Mouse (Mus musculus) limb, embryonic 11.5 days (tissue): ENCODE data around the gene Tceanc2. TPM values are rescaled to one million over a fixed set of nuclear protein-coding genes. Genes with fewer than 3 reads are reported as not detected.
A peak's percentile ranks its signal among the peaks of the same experiment; 100 is the strongest.

Experiments used
- ATAC-seq: fragments of 200-750 bp; cut with Nextera tagmentation; 2 replicates; pipeline ENCODE4 v1.8.0; 2017; ENCODE audit warnings: low read depth; ENCODE audit not compliant: insufficient number of reproducible peaks, low FRiP score, low TSS enrichment
- DNase-seq: peaks from one replicate; pipeline ENCODE4 v3.0.0-alpha.2; 2015; ENCODE audit warnings: low spot score
- H3K27ac ChIP-seq: fragments of 300-500 bp; sonication (generic); replicated peaks from 2 replicates; pipeline ENCODE4 v1.5.1; 2014; ENCODE audit warnings: low read depth, mild to moderate bottlenecking, low read length
- H3K27me3 ChIP-seq: fragments of 300-500 bp; sonication (generic); 2 replicates; pipeline ENCODE4 v1.6.1; 2014; ENCODE audit warnings: mild to moderate bottlenecking, low read length, mixed read lengths; ENCODE audit not compliant: control insufficient read depth, insufficient read depth
- H3K36me3 ChIP-seq: fragments of 300-500 bp; sonication (generic); 2 replicates; pipeline ENCODE4 v1.6.1; 2014; ENCODE audit warnings: mild to moderate bottlenecking, low read length, moderate library complexity, mixed read lengths; ENCODE audit not compliant: control insufficient read depth, insufficient read depth
- H3K4me1 ChIP-seq: fragments of 300-500 bp; sonication (generic); 2 replicates; pipeline ENCODE4 v1.6.1; 2014; ENCODE audit warnings: low read length, mixed read lengths; ENCODE audit not compliant: control insufficient read depth, insufficient read depth
- H3K4me2 ChIP-seq: fragments of 300-500 bp; sonication (generic); 2 replicates; pipeline ENCODE4 v1.6.1; 2014; ENCODE audit warnings: low read depth, mild to moderate bottlenecking, moderate library complexity; ENCODE audit not compliant: severe bottlenecking
- H3K4me3 ChIP-seq: fragments of 300-500 bp; sonication (generic); 2 replicates; pipeline ENCODE4 v1.5.1; 2014; ENCODE audit warnings: low read depth, low read length
- H3K9ac ChIP-seq: fragments of 300-500 bp; sonication (generic); 2 replicates; pipeline ENCODE4 v1.6.1; 2014; ENCODE audit warnings: mild to moderate bottlenecking, low read length
- H3K9me3 ChIP-seq: fragments of 300-500 bp; sonication (generic); 2 replicates; pipeline ENCODE4 v1.6.1; 2016; ENCODE audit warnings: low read length; ENCODE audit not compliant: control insufficient read depth
- WGBS: fragments of 180-500 bp; shearing (Covaris S2); extraction: QIAGEN DNeasy Blood & Tissue Kit; methylation state at CpG from one replicate; pipeline ENCODE4 v1.1.7; 2014; 5-methylcytosine and 5-hydroxymethylcytosine counted together
- polyA plus RNA-seq: library from polyadenylated mRNA; unstranded; fragments of >200 nt; fragmentation: Nextera tagmentation; extraction: Ambion mirVana; gene quantifications from 2 replicates; pipeline ENCODE4 v1.2.1, GENCODE M21; 2014

Tceanc2 gene
- polyA plus RNA-seq, 1 experiment from 2014 or later: 19.1 TPM

GRCm38 (mm10) chr4:107167798-107168197 lies 11.1 kb downstream of the Tceanc2 start:
- H3K27me3 ChIP-seq: no peaks in the 10 kb centered on the region
- no peak overlapping the region for H3K9ac ChIP-seq
- H3K4me1 ChIP-seq: no peaks in the 10 kb centered on the region
- H3K36me3 ChIP-seq: no peaks in the 10 kb centered on the region
- WGBS: 89% methylated on average over 5 of the region's 5 CpGs
- no peak overlapping the region for H3K4me3 ChIP-seq
- DNase-seq (no peak), ATAC-seq (no peak)
- H3K4me2 ChIP-seq: no peak overlapping the region
- no peak overlapping the region for H3K27ac ChIP-seq
- H3K9me3 ChIP-seq: no peaks in the 10 kb centered on the region

GRCm38 (mm10) chr4:107166700-107167099 lies 12.2 kb downstream of the Tceanc2 start:
- Histone ChIP-seq H3K4me3 (no peak overlapping the region), H3K9ac (no peak overlapping the region), H3K36me3 (no peaks in the 10 kb centered on the region), H3K4me2 (no peak overlapping the region), H3K9me3 (no peaks in the 10 kb centered on the region), H3K27me3 (no peaks in the 10 kb centered on the region), H3K4me1 (no peaks in the 10 kb centered on the region), H3K27ac (no peak overlapping the region)
- 85% methylated on average over 5 of the region's 5 CpGs for WGBS
- no peak for DNase-seq
- ATAC-seq: no peak

GRCm38 (mm10) chr4:107163756-107164587 lies 14.9 kb downstream of the Tceanc2 start:
- H3K36me3 ChIP-seq: peaks cover 4% of the 10 kb centered on the region; the same call in 1 of the 2 replicates
- no peaks in the 10 kb centered on the region for H3K4me1 ChIP-seq
- 0 out of 2 replicates have a peak, but pooled peaks have one; percentile 47 for ATAC-seq
- H3K4me2 ChIP-seq: no peak overlapping the region
- no peaks in the 10 kb centered on the region for H3K27me3 ChIP-seq
- H3K9ac ChIP-seq: no peak overlapping the region
- no peak overlapping the region for H3K4me3 ChIP-seq
- H3K27ac ChIP-seq: no peak overlapping the region
- DNase-seq: peak; percentile 77
- H3K9me3 ChIP-seq: no peaks in the 10 kb centered on the region
- 54% methylated on average over 9 of the region's 9 CpGs for WGBS

- H3K9me3 ChIP-seq: no peaks in the 10 kb centered on the region
- H3K4me2 ChIP-seq: no peak overlapping the region
- ATAC-seq (no peak), DNase-seq (no peak)
- no peaks in the 10 kb centered on the region for H3K4me1 ChIP-seq
- no peak overlapping the region for H3K27ac ChIP-seq
- no peak overlapping the region for H3K4me3 ChIP-seq
- H3K27me3 ChIP-seq: no peaks in the 10 kb centered on the region
- 88% methylated on average over 10 of the region's 10 CpGs for WGBS
- H3K36me3 ChIP-seq: peaks cover 4% of the 10 kb centered on the region; the same call in 1 of the 2 replicates
- H3K9ac ChIP-seq: no peak overlapping the region
Measured at GRCm38 (mm10) chr4:107163341-107163740, 15.6 kb downstream of the Tceanc2 start.

GRCm38 (mm10) chr4:107160181-107160580 lies 18.7 kb downstream of the Tceanc2 start:
- Histone ChIP-seq H3K9me3 (no peaks in the 10 kb centered on the region), H3K4me1 (peaks cover 3% of the 10 kb centered on the region; the same call in 1 of the 2 replicates), H3K27me3 (no peaks in the 10 kb centered on the region), H3K9ac (no peak overlapping the region), H3K36me3 (peaks cover 10% of the 10 kb centered on the region), H3K27ac (no peak overlapping the region), H3K4me2 (no peak overlapping the region), H3K4me3 (no peak overlapping the region)
- ATAC-seq (no peak), DNase-seq (no peak)
- 91% methylated on average over 8 of the region's 8 CpGs for WGBS

- H3K27ac ChIP-seq: no peak overlapping the region
- ATAC-seq: no peak
- no peaks in the 10 kb centered on the region for H3K9me3 ChIP-seq
- DNase-seq: no peak
- no peak overlapping the region for H3K4me3 ChIP-seq
- no peaks in the 10 kb centered on the region for H3K27me3 ChIP-seq
- peaks cover 3% of the 10 kb centered on the region; the same call in 1 of the 2 replicates for H3K4me1 ChIP-seq
- H3K4me2 ChIP-seq: no peak overlapping the region
- 88% methylated on average over 11 of the region's 11 CpGs for WGBS
- no peak overlapping the region for H3K9ac ChIP-seq
- peaks cover 10% of the 10 kb centered on the region for H3K36me3 ChIP-seq
Measured at GRCm38 (mm10) chr4:107159166-107159773, 19.6 kb downstream of the Tceanc2 start.

DNA sequence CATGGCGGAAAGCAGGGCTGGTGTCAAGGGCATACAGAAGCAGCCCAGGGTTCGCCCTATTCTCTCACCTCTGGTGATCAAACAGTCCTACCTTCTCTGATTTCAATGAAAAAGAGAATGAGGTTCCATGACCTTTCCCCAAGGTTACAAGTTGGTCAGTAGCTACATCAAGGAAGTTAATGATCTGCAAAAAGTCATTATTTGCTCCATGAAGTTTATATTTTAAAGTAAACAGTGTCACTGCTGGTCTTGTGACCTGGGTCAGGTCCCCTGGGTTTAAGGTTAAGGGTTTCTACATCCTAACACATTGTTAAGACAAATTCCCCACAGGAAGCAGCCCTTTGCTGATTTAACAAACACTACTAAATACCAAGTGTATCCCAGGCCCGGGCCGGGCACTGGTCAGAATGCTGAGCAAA lies 21.9 kb downstream of the Tceanc2 start:
- DNase-seq (no peak), ATAC-seq (no peak)
- H3K27me3 ChIP-seq: no peaks in the 10 kb centered on the region
- WGBS: 59% methylated on average over 4 of the region's 4 CpGs
- peaks cover 3% of the 10 kb centered on the region; the same call in 1 of the 2 replicates for H3K4me1 ChIP-seq
- H3K4me2 ChIP-seq: no peak overlapping the region
- no peak overlapping the region for H3K4me3 ChIP-seq
- no peak overlapping the region for H3K27ac ChIP-seq
- H3K9ac ChIP-seq: no peak overlapping the region
- H3K9me3 ChIP-seq: no peaks in the 10 kb centered on the region
- H3K36me3 ChIP-seq: peaks cover 10% of the 10 kb centered on the region

DNA sequence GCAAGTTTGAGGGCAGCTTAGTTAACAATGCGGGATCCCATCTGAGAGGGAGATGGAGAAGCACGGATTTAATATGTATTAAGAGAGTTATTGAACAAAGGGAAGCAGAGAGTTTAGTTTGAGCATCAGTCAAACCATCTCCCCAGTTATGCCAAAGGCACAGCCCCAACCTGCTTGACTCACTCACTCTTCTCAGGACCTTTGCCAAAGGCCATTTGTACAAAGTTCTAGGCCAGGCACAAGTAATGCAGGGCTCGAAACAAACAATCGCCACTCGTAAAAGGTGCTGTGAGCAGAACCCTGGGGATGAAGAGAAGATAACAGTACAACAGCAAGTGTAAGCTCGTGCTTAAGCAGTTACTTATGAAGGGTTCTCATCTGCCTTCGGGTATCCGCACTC lies 26.3 kb downstream of the Tceanc2 start:
- 89% methylated on average over 8 of the region's 8 CpGs for WGBS
- no peak for ATAC-seq
- H3K36me3 ChIP-seq: peaks cover 6% of the 10 kb centered on the region

More for the DNA sequence above, 26.3 kb downstream of the Tceanc2 start:
- DNase-seq: no peak
- Histone ChIP-seq H3K27ac (no peak overlapping the region), H3K4me3 (no peak overlapping the region), H3K4me2 (no peak overlapping the region), H3K9me3 (no peaks in the 10 kb centered on the region), H3K27me3 (no peaks in the 10 kb centered on the region), H3K9ac (no peak overlapping the region), H3K4me1 (peaks cover 3% of the 10 kb centered on the region; the same call in 1 of the 2 replicates)
